Mouse (Mus musculus): ENCODE measurements at regions not wholly inside any gene's neighbourhood (a gene's known extent, or its start where the extent isn't known, plus 50 kb on each side); places are given as distances from the start of the nearest gene placed in this dataset.

DNA sequence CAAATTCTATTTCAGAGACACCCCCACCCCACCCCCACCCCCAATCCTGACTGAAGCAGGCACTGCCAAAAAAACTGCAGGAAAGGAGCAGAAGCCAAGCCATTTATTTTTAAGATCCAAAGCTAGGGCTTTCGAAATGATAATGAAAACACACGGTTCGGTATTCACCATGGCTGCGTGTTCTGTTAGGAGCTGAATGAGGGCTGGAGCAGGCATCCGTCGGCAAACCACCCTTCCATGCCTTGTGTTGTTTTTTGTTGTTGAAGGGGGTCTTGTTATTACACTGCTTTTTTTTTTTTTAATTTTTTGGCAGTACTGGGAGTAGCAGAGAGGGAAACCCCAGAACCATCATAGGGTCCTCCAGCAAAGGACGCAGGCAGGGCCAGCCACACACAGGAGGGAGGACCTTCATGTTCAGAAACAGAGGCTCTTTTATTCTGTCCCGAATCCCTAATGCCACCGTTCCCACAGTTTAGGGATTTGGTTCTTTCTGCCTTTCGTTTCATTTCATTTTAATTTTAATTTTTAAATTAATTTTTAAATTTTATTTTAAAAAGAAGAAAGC is 54.8 kb upstream of the Ppara start:
- ATAC-seq (replicated peaks; ENCODE audit: low FRiP score, low read depth): no peak
- no peak for TF ChIP-seq CTCF (IDR thresholded peaks at IDR 0.05; ENCODE audit: low read depth)
- no peak overlapping the region for H3K4me2 ChIP-seq (ENCODE audit: low read length)
- no peak for DNase-seq (ENCODE audit: low spot score)
- peaks cover 28% of the 10 kb centered on the region; the same call in 1 of the 2 replicates for H3K4me1 ChIP-seq (replicated peaks; ENCODE audit: insufficient read depth, low read length)
- no peaks in the 10 kb centered on the region for H3K27me3 ChIP-seq (ENCODE audit: insufficient read depth, low read length)
- H3K36me3 ChIP-seq (ENCODE audit: insufficient read depth, low read length): peaks cover 19% of the 10 kb centered on the region; the same call in 1 of the 2 replicates
- no peak overlapping the region for H3K4me3 ChIP-seq (replicated peaks; ENCODE audit: low read depth, low read length)
- no peak overlapping the region for H3K9ac ChIP-seq (ENCODE audit: low read depth, low read length)
- no peaks in the 10 kb centered on the region for H3K9me3 ChIP-seq (replicated peaks; ENCODE audit: low read length)
- 70% methylated on average over 10 of the region's 10 CpGs for WGBS
- no peak overlapping the region for H3K27ac ChIP-seq

DNA sequence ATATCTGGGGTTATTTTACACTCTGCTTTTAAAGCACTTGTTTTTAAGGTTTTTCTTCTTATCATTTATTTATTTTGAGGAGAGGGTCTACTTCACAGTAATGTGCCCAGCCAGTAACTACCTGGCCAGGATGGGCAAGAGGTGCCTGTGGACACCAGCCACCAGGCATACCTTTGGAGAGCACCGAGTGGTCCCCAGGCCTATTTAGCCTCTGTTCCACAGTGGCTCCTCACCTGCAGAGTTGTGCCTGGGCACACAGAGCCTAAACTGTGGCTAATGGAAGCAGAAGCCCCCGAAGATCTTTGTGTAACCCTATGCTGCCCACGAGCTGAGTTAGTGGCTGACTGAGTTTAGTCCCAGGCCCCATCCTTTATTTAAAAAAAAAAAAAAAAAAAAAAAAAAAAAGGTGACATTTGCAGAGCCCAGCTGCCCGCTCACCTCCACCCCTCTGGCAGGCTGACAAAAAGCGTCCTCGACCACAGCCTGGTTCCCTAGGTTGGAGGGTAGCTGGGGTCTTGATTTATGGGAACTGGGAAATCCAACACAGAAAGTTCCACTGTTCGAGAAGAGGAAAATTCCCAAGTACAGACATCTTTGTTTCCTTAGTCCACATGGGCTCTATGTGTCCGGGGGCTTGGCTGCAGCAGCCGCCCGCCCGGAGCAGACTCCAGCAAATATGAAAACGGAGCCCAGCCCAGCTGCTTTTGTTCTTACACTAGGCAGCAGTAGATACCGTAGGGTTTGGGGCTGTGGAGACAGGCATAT is 54.1 kb upstream of the Ppara start:
- ATAC-seq (replicated peaks; ENCODE audit: low FRiP score, low read depth): no peak
- peak; percentile 77 for DNase-seq (ENCODE audit: low spot score)

DNA sequence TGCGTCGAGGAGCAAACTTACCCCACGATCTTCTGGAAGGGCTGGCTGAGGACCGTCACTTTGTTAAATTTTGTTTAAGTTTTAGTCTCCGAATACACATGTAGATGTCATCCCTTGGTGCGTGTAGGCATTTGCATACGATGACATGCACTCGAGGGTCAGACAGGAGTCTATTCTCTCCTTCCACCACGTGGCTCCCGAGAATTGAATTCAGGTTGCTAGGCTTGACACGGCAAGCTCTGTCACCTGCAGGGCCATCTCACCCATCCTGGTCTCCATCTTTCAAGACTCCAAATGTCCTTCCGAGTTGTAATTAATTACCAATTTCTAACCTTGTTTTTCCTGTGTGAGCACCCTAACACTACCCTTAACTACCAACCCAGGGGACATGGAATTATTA is 52.7 kb upstream of the Ppara start:
- H3K4me1 ChIP-seq (replicated peaks; ENCODE audit: insufficient read depth, low read length): peaks cover 29% of the 10 kb centered on the region

More for the DNA sequence above, 54.1 kb upstream of the Ppara start:
- Histone ChIP-seq H3K9ac (ENCODE audit: low read depth, low read length) (no peak overlapping the region), H3K9me3 (replicated peaks; ENCODE audit: low read length) (no peaks in the 10 kb centered on the region), H3K27me3 (ENCODE audit: insufficient read depth, low read length) (no peaks in the 10 kb centered on the region), H3K36me3 (ENCODE audit: insufficient read depth, low read length) (peaks cover 20% of the 10 kb centered on the region; the same call in 1 of the 2 replicates), H3K4me1 (replicated peaks; ENCODE audit: insufficient read depth, low read length) (peaks cover 30% of the 10 kb centered on the region; the same call in 1 of the 2 replicates), H3K4me3 (replicated peaks; ENCODE audit: low read depth, low read length) (no peak overlapping the region), H3K27ac (peak overlapping the region; percentile 36; the same call in 1 of the 2 replicates), H3K4me2 (ENCODE audit: low read length) (peak overlapping the region; percentile 21)
- WGBS: 23% methylated on average over 13 of the region's 13 CpGs
- no peak for TF ChIP-seq CTCF (IDR thresholded peaks at IDR 0.05; ENCODE audit: low read depth)

GRCm38 (mm10) chr15:85682780-85683179 is 52.0 kb upstream of the Ppara start:
- no peak overlapping the region for H3K4me2 ChIP-seq (ENCODE audit: low read length)
- DNase-seq (ENCODE audit: low spot score) (no peak), ATAC-seq (replicated peaks; ENCODE audit: low FRiP score, low read depth) (no peak)
- no peak overlapping the region for H3K27ac ChIP-seq
- H3K4me3 ChIP-seq (replicated peaks; ENCODE audit: low read depth, low read length): no peak overlapping the region
- no peak for TF ChIP-seq CTCF (IDR thresholded peaks at IDR 0.05; ENCODE audit: low read depth)
- peaks cover 22% of the 10 kb centered on the region for H3K36me3 ChIP-seq (ENCODE audit: insufficient read depth, low read length)
- no peak overlapping the region for H3K9ac ChIP-seq (ENCODE audit: low read depth, low read length)
- WGBS: 69% methylated on average over 6 of the region's 6 CpGs
- H3K4me1 ChIP-seq (replicated peaks; ENCODE audit: insufficient read depth, low read length): peaks cover 27% of the 10 kb centered on the region
- H3K9me3 ChIP-seq (replicated peaks; ENCODE audit: low read length): no peaks in the 10 kb centered on the region
- no peaks in the 10 kb centered on the region for H3K27me3 ChIP-seq (ENCODE audit: insufficient read depth, low read length)

More for the DNA sequence above, 52.7 kb upstream of the Ppara start:
- no peaks in the 10 kb centered on the region for H3K27me3 ChIP-seq (ENCODE audit: insufficient read depth, low read length)
- DNase-seq (ENCODE audit: low spot score): no peak
- H3K36me3 ChIP-seq (ENCODE audit: insufficient read depth, low read length): peaks cover 22% of the 10 kb centered on the region
- H3K27ac ChIP-seq: no peak overlapping the region
- no peak for TF ChIP-seq CTCF (IDR thresholded peaks at IDR 0.05; ENCODE audit: low read depth)
- no peak overlapping the region for H3K4me2 ChIP-seq (ENCODE audit: low read length)
- 86% methylated on average over 12 of the region's 12 CpGs for WGBS
- no peaks in the 10 kb centered on the region for H3K9me3 ChIP-seq (replicated peaks; ENCODE audit: low read length)
- no peak overlapping the region for H3K9ac ChIP-seq (ENCODE audit: low read depth, low read length)
- no peak for ATAC-seq (replicated peaks; ENCODE audit: low FRiP score, low read depth)
- H3K4me3 ChIP-seq (replicated peaks; ENCODE audit: low read depth, low read length): no peak overlapping the region

- no peaks in the 10 kb centered on the region for H3K27me3 ChIP-seq (ENCODE audit: insufficient read depth, low read length)
- no peak overlapping the region for H3K4me3 ChIP-seq (replicated peaks; ENCODE audit: low read depth, low read length)
- H3K4me2 ChIP-seq (ENCODE audit: low read length): no peak overlapping the region
- no peak overlapping the region for H3K27ac ChIP-seq
- peaks cover 25% of the 10 kb centered on the region for H3K4me1 ChIP-seq (replicated peaks; ENCODE audit: insufficient read depth, low read length)
- H3K36me3 ChIP-seq (ENCODE audit: insufficient read depth, low read length): peaks cover 22% of the 10 kb centered on the region
- ATAC-seq (replicated peaks; ENCODE audit: low FRiP score, low read depth) (no peak), DNase-seq (ENCODE audit: low spot score) (no peak)
- no peak for TF ChIP-seq CTCF (IDR thresholded peaks at IDR 0.05; ENCODE audit: low read depth)
- H3K9me3 ChIP-seq (replicated peaks; ENCODE audit: low read length): no peaks in the 10 kb centered on the region
- no peak overlapping the region for H3K9ac ChIP-seq (ENCODE audit: low read depth, low read length)
- 96% methylated on average over 6 of the region's 6 CpGs for WGBS
Observed at GRCm38 (mm10) chr15:85683271-85683670, 51.5 kb upstream of the Ppara start.

DNA sequence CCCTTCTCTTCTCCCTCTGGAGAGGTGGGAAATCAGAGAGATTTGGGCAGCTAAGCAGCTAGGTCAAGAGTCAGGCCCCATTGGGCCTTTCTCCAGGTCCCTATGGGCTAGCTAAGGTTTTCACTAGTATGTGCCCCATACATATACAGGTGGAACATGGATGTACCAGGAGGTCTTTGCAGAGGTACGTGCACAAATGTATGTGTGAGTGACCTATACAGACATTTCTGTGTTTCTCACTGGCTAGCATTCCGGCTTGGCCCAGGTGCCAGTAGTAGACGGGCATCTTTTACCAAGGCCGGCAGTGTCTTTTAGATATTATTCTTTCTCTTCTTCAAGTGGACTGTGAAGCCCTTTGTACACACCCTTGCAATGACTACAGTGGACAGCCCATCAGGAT is 51.1 kb upstream of the Ppara start:
- H3K4me1 ChIP-seq (replicated peaks; ENCODE audit: insufficient read depth, low read length): peaks cover 25% of the 10 kb centered on the region
- ATAC-seq (replicated peaks; ENCODE audit: low FRiP score, low read depth) (no peak), DNase-seq (ENCODE audit: low spot score) (no peak)
- no peaks in the 10 kb centered on the region for H3K27me3 ChIP-seq (ENCODE audit: insufficient read depth, low read length)
- no peak for TF ChIP-seq CTCF (IDR thresholded peaks at IDR 0.05; ENCODE audit: low read depth)
- no peaks in the 10 kb centered on the region for H3K9me3 ChIP-seq (replicated peaks; ENCODE audit: low read length)
- WGBS: 93% methylated on average over 4 of the region's 4 CpGs
- no peak overlapping the region for H3K4me2 ChIP-seq (ENCODE audit: low read length)
- no peak overlapping the region for H3K4me3 ChIP-seq (replicated peaks; ENCODE audit: low read depth, low read length)
- peaks cover 22% of the 10 kb centered on the region for H3K36me3 ChIP-seq (ENCODE audit: insufficient read depth, low read length)
- H3K9ac ChIP-seq (ENCODE audit: low read depth, low read length): no peak overlapping the region
- 0 out of 2 replicates have a peak overlapping the region, but pooled peaks have one; percentile 19 for H3K27ac ChIP-seq
